Mouse (Mus musculus): ENCODE data around the gene Mlkl. TPM values are rescaled to one million over a fixed set of nuclear protein-coding genes. Genes with fewer than 3 reads are reported as not detected.

Mlkl gene
- 10 to 100 TPM; 10.4 to 14.0 TPM for total RNA-seq (2023)

GRCm38 (mm10) chr8:111337890-111338347, at the start of gene Mlkl:
Mlkl (minus strand) TSS chr8:111338177.

GRCm38 (mm10) chr8:111299821-111300568, 38.0 kb downstream of the Mlkl start, which contains the start of gene Rfwd3:
Rfwd3 (minus strand) TSS chr8:111300222.

Other genes starting within 250 kb of the Mlkl start
- gene Clec18a, start 245.8 kb downstream of the Mlkl start, total RNA-seq (2023): not detected
- 10 to 100 TPM; 18.9 to 20.1 TPM for gene Pdpr, start 243.5 kb downstream of the Mlkl start, total RNA-seq (2023)
- gene Glg1, start 79.0 kb downstream of the Mlkl start, total RNA-seq (2023): 10 to 100 TPM; 88.6 to 89.0 TPM
- 10 to 100 TPM; 33.2 to 34.4 TPM for gene Rfwd3, start 38.0 kb downstream of the Mlkl start, total RNA-seq (2023)
- gene Fa2h, start 55.6 kb upstream of the Mlkl start, total RNA-seq (2023): not detected
- gene Wdr59, start 183.9 kb upstream of the Mlkl start, total RNA-seq (2023): 1 to 10 TPM; 6.1 to 6.7 TPM
- gene Znrf1, start 197.9 kb upstream of the Mlkl start, total RNA-seq (2023): 10 to 100 TPM; 78.7 to 97.0 TPM

All from monocyte, adult 59 days (primary cell).